Mouse (Mus musculus) bone marrow, adult 2 months (tissue): ENCODE results near the gene Nubp1.

Source experiments
- CTCF ChIP-seq: fragments of 200-500 bp; IDR thresholded peaks from 2 replicates; pipeline ENCODE4 v1.5.1; 2011; ENCODE audit warnings: low read length, control low read depth; ENCODE audit not compliant: control insufficient read depth, insufficient read depth
- POLR2A ChIP-seq: fragments of 200-500 bp; IDR thresholded peaks from 2 replicates; pipeline ENCODE4 v1.6.1; 2011; ENCODE audit warnings: low read depth, mild to moderate bottlenecking, control low read depth, low read length, borderline replicate concordance; ENCODE audit not compliant: control insufficient read depth

- no peak for TF ChIP-seq CTCF
- TF ChIP-seq POLR2A, result no peak
Observed at GRCm38 (mm10) chr16:10392587-10392986, 19.2 kb upstream of the Nubp1 start.
